ENCODE assay signal across 20 mouse cellular contexts in genomic region chr5:151409282-151409681, GRCm38 (mm10). TPM values are rescaled to one million over a fixed set of nuclear protein-coding genes. Genes with fewer than 3 reads are reported as not detected.
DNase-seq lines count a peak whose midpoint lies in the region; ATAC-seq and TF ChIP-seq lines count a peak whose summit lies in the region.
"Had no signal": no experiment of that assay in that cellular context is flagged by ENCODE, and none has a peak within 500 bp of the region (broad histone marks: within the 10 kb centered on the region; RNA-seq: fewer than 3 reads in every experiment).

No protein-coding gene starts in this region.

- WGBS in liver, adult 2 months = 11% methylated on average over 1 of the region's 1 CpGs
- WGBS in forebrain, embryonic 16.5 days = 3% methylated on average over 1 of the region's 1 CpGs
- 18% methylated on average over 1 of the region's 1 CpGs for WGBS in midbrain, embryonic 11.5 days
- 15% methylated on average over 1 of the region's 1 CpGs for WGBS in small intestine, adult 2 months

- no peak overlapping the region; the same call in 1 of the 2 replicates for H3K4me3 ChIP-seq in liver, adult 2 months (ENCODE audit: insufficient read depth, low read depth, low read length)
- no peak overlapping the region for H3K4me3 ChIP-seq in forebrain, embryonic 16.5 days (replicated peaks; ENCODE audit: low read length)
- H3K4me3 ChIP-seq in midbrain, embryonic 11.5 days (ENCODE audit: low read depth, low read length) = no peak overlapping the region
- no peak overlapping the region for H3K4me3 ChIP-seq in small intestine, adult 2 months (ENCODE audit: low read depth, low read length)
- H3K4me3 ChIP-seq: embryonic facial prominence, embryonic 15.5 days; left cerebral cortex, adult 2 months; limb, embryonic 12.5 days had no signal

- no peak for DNase-seq in liver, adult 2 months (ENCODE audit: extremely low read depth, low read depth, low spot score)
- no peak for DNase-seq in liver
- DNase-seq in midbrain, embryonic 11.5 days (ENCODE audit: low spot score, missing footprints) = peak; percentile 77
- DNase-seq in testis, postnatal 14 days (ENCODE audit: low spot score) = no peak
- DNase-seq in adrenal gland, adult 2 months = no peak
- DNase-seq: cerebellum, adult 11-12 months; heart, adult 11 months; right cerebral cortex, postnatal 14 days; thymus, postnatal 36 days had no signal

- H3K79me2 ChIP-seq in liver, adult 2 months (ENCODE audit: control insufficient read depth, insufficient read depth, low read length) = no peaks in the 10 kb centered on the region

- H3K4me1 ChIP-seq in liver, adult 2 months (ENCODE audit: control insufficient read depth, insufficient read depth, low read length) = peaks cover 22% of the 10 kb centered on the region
- peaks cover 19% of the 10 kb centered on the region for H3K4me1 ChIP-seq in forebrain, embryonic 16.5 days (replicated peaks; ENCODE audit: control insufficient read depth, insufficient read depth, low read length)
- H3K4me1 ChIP-seq in midbrain, embryonic 11.5 days (ENCODE audit: control insufficient read depth, insufficient read depth, low read length) = no peaks in the 10 kb centered on the region; the same call in 1 of the 2 replicates
- H3K4me1 ChIP-seq in small intestine, adult 2 months (ENCODE audit: control insufficient read depth, insufficient read depth, insufficient read length, low read length) = peaks cover 11% of the 10 kb centered on the region; the same call in 1 of the 2 replicates
- H3K4me1 ChIP-seq: limb, embryonic 12.5 days had no signal

- no peak for TF ChIP-seq CTCF in liver, adult 2 months (IDR thresholded peaks at IDR 0.05; ENCODE audit: low read depth, low read length)
- no peak for TF ChIP-seq CTCF in small intestine, adult 2 months (IDR thresholded peaks at IDR 0.05; ENCODE audit: extremely low read depth, insufficient read length, insufficient replicate concordance, low read depth, low read length)

- no peaks in the 10 kb centered on the region for H3K27me3 ChIP-seq in liver, adult 2 months (ENCODE audit: control insufficient read depth, insufficient read depth, low read length)
- peaks cover 12% of the 10 kb centered on the region for H3K27me3 ChIP-seq in forebrain, embryonic 16.5 days (replicated peaks; ENCODE audit: control insufficient read depth, insufficient read depth, low read length)
- no peaks in the 10 kb centered on the region for H3K27me3 ChIP-seq in midbrain, embryonic 11.5 days (ENCODE audit: control insufficient read depth, insufficient read depth, low read length)
- no peaks in the 10 kb centered on the region for H3K27me3 ChIP-seq in small intestine, adult 2 months (ENCODE audit: control insufficient read depth, insufficient read depth, low read length)
- H3K27me3 ChIP-seq: embryonic facial prominence, embryonic 15.5 days; limb, embryonic 12.5 days had no signal

- H3K9me3 ChIP-seq in forebrain, embryonic 16.5 days (ENCODE audit: control insufficient read depth, low read length) = no peaks in the 10 kb centered on the region
- no peaks in the 10 kb centered on the region for H3K9me3 ChIP-seq in midbrain, embryonic 11.5 days (ENCODE audit: control insufficient read depth, low read length)
- H3K9me3 ChIP-seq: embryonic facial prominence, embryonic 15.5 days; limb, embryonic 12.5 days had no signal

- peak overlapping the region; percentile 100 for H3K27ac ChIP-seq in liver, adult 2 months (replicated peaks; ENCODE audit: insufficient read depth, low read depth, low read length)
- peak overlapping the region; percentile 61; the same call in 1 of the 2 replicates for H3K27ac ChIP-seq in forebrain, embryonic 16.5 days (ENCODE audit: low read length)
- no peak overlapping the region for H3K27ac ChIP-seq in midbrain, embryonic 11.5 days (ENCODE audit: low read depth, low read length)
- peak overlapping the region; percentile 76; the same call in 1 of the 2 replicates for H3K27ac ChIP-seq in small intestine, adult 2 months (ENCODE audit: insufficient read depth, low read depth, low read length)
- H3K27ac ChIP-seq: embryonic facial prominence, embryonic 15.5 days; left cerebral cortex, adult 2 months; limb, embryonic 12.5 days had no signal

- no peak for TF ChIP-seq POLR2A in liver, adult 2 months (IDR thresholded peaks at IDR 0.05; ENCODE audit: extremely low read depth, insufficient read depth, low read length)
- no peak for TF ChIP-seq POLR2A in small intestine, adult 2 months (IDR thresholded peaks at IDR 0.05; ENCODE audit: low read depth, low read length)

- H3K9ac ChIP-seq in liver, adult 2 months (ENCODE audit: low read depth, low read length) = peak overlapping the region; percentile 87
- no peak overlapping the region for H3K9ac ChIP-seq in forebrain, embryonic 16.5 days (replicated peaks; ENCODE audit: low read depth, low read length)
- H3K9ac ChIP-seq in midbrain, embryonic 11.5 days (ENCODE audit: low read length) = no peak overlapping the region
- H3K9ac ChIP-seq: embryonic facial prominence, embryonic 15.5 days; limb, embryonic 12.5 days had no signal

- H3K36me3 ChIP-seq in liver, adult 2 months (ENCODE audit: control insufficient read depth, insufficient read depth, low read length) = no peaks in the 10 kb centered on the region
- no peaks in the 10 kb centered on the region for H3K36me3 ChIP-seq in forebrain, embryonic 16.5 days (ENCODE audit: control insufficient read depth, insufficient read depth)
- H3K36me3 ChIP-seq in midbrain, embryonic 11.5 days (ENCODE audit: control insufficient read depth, insufficient read depth, low read length) = no peaks in the 10 kb centered on the region
- no peaks in the 10 kb centered on the region for H3K36me3 ChIP-seq in small intestine, adult 2 months (ENCODE audit: control insufficient read depth, insufficient read depth, low read length)
- H3K36me3 ChIP-seq: embryonic facial prominence, embryonic 15.5 days; limb, embryonic 12.5 days had no signal

- H3K4me2 ChIP-seq in forebrain, embryonic 16.5 days (ENCODE audit: low read length) = no peak overlapping the region
- no peak overlapping the region for H3K4me2 ChIP-seq in midbrain, embryonic 11.5 days
- H3K4me2 ChIP-seq: embryonic facial prominence, embryonic 15.5 days; limb, embryonic 12.5 days had no signal

- peak; percentile 90 for ATAC-seq in forebrain, embryonic 16.5 days
- peak; percentile 60; the same call in 1 of the 2 replicates for ATAC-seq in midbrain, embryonic 11.5 days (ENCODE audit: low FRiP score)
- no peak for ATAC-seq in megakaryocyte progenitor cell, adult 5-6 weeks (replicated peaks; ENCODE audit: poor library complexity)
- ATAC-seq: activated CD4-positive, CD25-positive, alpha-beta regulatory T cell, adult 4 months had no signal

RNA-seq across cellular contexts. Expression of gene Gm42906, which starts 18.7 kb away (rescaled TPM):
- total RNA-seq in liver, adult 2 months (2014; rRNA removed) = not detected in 2 replicates
- not detected in 2 replicates for polyA plus RNA-seq in liver, adult 2 months (2012; rRNA removed)
- not detected in 2 replicates for polyA plus RNA-seq in forebrain, embryonic 16.5 days (2015; fragmentation: Nextera tagmentation; extraction: Ambion mirVana)
- not detected in 2 replicates for polyA plus RNA-seq in midbrain, embryonic 11.5 days (2014; fragmentation: Nextera tagmentation; extraction: Ambion mirVana)
- not detected in 2 replicates for polyA plus RNA-seq in small intestine, adult 2 months (2012; rRNA removed)
- total RNA-seq in megakaryocyte progenitor cell, adult 5-6 weeks (2015) = not detected in 2 replicates
- not detected in 2 replicates for total RNA-seq in megakaryocyte progenitor cell, adult 5-6 weeks (2017)
- total RNA-seq in adrenal gland, adult 2 months (2021) = not detected
- polyA plus RNA-seq in adrenal gland, adult 2 months (2012; rRNA removed) = not detected in 2 replicates
- total RNA-seq: layer of hippocampus, adult 18-20 months; left cerebral cortex, adult 2 months; megakaryocyte-erythroid progenitor cell, adult 5-6 weeks had no signal
- polyA plus RNA-seq: activated CD4-positive, CD25-positive, alpha-beta regulatory T cell, adult 4 months; embryonic facial prominence, embryonic 15.5 days; heart, embryonic 16.5 days; intestine, embryonic 14.5 days; limb, embryonic 12.5 days had no signal
